Mouse (Mus musculus) right cerebral cortex, adult 18-20 months (tissue): Measurements from ENCODE around the gene Aarsd1.

ENCODE experiments used
- DNase-seq: peaks from one replicate; pipeline ENCODE4 v3.0.0; 2022; ENCODE audit warnings: mixed read lengths

The Aarsd1 gene

GRCm38 (mm10) chr11:101374421-101374938 lies 42.9 kb downstream of the Aarsd1 start:
- no peak for DNase-seq

DNA sequence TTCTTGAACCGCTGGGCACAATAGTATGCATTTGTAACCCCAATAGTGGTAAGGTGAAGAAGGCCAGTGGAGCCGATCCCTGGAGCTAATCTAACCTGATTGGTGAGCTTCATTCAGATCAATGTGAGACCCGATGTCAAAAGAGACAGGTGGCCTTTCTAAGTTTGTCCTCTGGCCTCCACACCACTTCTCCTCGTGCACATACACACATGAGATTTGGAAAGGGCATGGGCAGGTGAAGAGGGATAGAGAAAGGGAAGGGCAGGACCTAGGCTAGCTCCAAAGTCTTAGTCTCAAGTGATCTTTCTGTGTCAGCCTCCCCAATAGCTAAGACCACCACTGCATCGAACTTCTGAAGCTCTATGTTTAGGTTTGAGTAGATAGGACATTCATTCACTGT lies 47.3 kb downstream of the Aarsd1 start:
- no peak for DNase-seq

DNA sequence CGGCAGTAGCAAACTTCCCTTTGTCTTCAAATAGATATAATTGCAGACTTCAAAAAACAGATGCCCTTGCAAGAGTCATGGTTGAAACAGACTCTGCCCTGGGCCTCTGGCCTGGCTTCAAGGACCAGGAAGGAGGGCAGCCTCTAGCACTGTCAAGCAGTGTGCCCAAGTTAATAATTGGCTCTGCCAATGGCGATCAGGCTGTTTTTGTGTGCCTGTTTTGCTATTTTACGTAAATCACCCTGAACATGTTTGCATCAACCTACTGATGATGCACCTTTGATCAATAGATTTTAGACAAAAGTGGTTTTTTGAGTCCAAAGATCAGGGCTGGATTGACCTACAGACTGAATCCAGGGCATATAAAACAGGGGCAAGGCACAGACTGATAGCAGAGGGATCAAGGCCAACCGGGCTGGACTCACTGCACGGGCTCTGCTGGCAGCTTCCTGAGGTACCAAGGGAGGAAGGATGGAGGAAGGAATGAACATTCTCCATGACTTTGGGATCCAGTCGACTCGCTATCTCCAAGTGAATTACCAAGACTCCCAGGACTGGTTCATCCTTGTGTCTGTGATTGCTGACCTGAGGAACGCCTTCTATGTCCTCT lies 50.0 kb downstream of the Aarsd1 start, which contains the start of gene G6pc:
G6pc (plus strand) TSS at position 236 of the 610 bp plus-strand sequence.
- no peak for DNase-seq

- DNase-seq: no peak
Observed at GRCm38 (mm10) chr11:101364531-101364931, 52.9 kb downstream of the Aarsd1 start.

DNA sequence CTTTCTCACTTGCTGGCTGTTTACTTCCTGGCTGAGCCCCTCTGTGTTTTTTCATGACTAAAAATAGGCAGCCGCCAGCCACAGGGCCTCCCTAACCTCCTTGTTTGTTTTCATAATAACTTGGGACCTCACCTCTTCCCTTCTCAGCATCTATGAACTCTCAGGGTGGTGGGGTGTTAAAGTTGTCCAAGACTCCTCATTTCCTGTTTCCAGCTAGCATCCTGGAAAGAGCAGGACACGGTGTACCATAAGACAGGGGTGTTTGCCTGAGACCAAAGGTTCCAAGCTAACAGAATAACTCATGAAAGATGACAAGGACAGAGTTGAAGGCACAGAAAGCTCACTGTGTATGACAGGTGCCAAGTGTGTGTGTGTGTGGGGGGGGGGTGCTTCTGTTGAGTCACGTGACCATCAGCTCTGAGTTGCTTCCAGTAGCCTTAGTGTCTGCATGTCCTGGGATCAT lies 56.7 kb downstream of the Aarsd1 start:
- DNase-seq: no peak

GRCm38 (mm10) chr11:101359776-101360175 lies 57.6 kb downstream of the Aarsd1 start:
- DNase-seq: no peak

GRCm38 (mm10) chr11:101357505-101358182 lies 59.8 kb downstream of the Aarsd1 start:
- no peak for DNase-seq
